In the genomic region with DNA sequence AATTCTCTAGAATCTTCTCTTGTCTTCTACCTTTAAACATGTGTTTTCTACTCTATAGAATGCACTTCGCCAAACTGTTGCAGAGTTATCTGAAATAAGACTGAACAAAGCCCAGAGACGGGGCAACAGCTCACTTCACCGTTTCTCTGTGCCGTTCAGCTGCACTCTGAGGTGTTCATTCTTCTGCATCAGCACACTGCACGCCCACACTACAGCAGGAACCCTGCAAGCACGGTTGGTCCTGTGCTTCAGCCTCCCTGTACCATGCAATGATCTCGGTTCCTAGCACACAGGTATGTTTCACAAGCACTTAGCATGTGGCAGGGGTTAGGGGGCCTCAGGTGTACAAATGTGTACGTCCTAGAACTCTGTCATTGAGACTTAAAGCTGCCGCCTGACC, we compare ENCODE assay signal across 14 mouse cellular contexts. TPM values are rescaled to one million over a fixed set of nuclear protein-coding genes. Genes with fewer than 3 reads are reported as not detected.
DNase-seq lines count a peak whose midpoint lies in the region; ATAC-seq lines count a peak whose summit lies in the region.
"Had no signal": no experiment of that assay in that cellular context is flagged by ENCODE, and none has a peak within 500 bp of the region (broad histone marks: within the 10 kb centered on the region; RNA-seq: fewer than 3 reads in every experiment).

No protein-coding gene starts in this region.

- peak overlapping the region; percentile 61 for H3K27ac ChIP-seq in kidney, embryonic 16.5 days (ENCODE audit: low read length)
- H3K27ac ChIP-seq: forebrain, embryonic 12.5 days; hindbrain, embryonic 14.5 days; limb, embryonic 10.5 days had no signal

- peaks cover 16% of the 10 kb centered on the region; the same call in 1 of the 2 replicates for H3K4me1 ChIP-seq in kidney, embryonic 16.5 days (ENCODE audit: insufficient read depth, low read length)
- H3K4me1 ChIP-seq: limb, embryonic 10.5 days had no signal

- 0 out of 2 replicates have a peak overlapping the region, but pooled peaks have one; percentile 19 for H3K4me2 ChIP-seq in kidney, embryonic 16.5 days (replicated peaks; ENCODE audit: low read depth, low read length)
- H3K4me2 ChIP-seq: forebrain, embryonic 12.5 days; hindbrain, embryonic 14.5 days had no signal

- H3K36me3 ChIP-seq in kidney, embryonic 16.5 days (ENCODE audit: insufficient read depth, low read length), result no peaks in the 10 kb centered on the region
- H3K36me3 ChIP-seq: forebrain, embryonic 12.5 days; limb, embryonic 10.5 days had no signal

- no peak overlapping the region for H3K4me3 ChIP-seq in kidney, embryonic 16.5 days (ENCODE audit: low read length)
- H3K4me3 ChIP-seq: forebrain, embryonic 12.5 days; limb, embryonic 10.5 days had no signal

- WGBS in kidney, embryonic 16.5 days, result 48% methylated on average over 9 of the region's 9 CpGs

- ATAC-seq in kidney, embryonic 16.5 days (ENCODE audit: low FRiP score, low TSS enrichment), result peak; percentile 50
- ATAC-seq in megakaryocyte, adult 5-6 weeks (ENCODE audit: poor library complexity, severe bottlenecking), result peak; percentile 36; the same call in 1 of the 2 replicates

- no peaks in the 10 kb centered on the region for H3K27me3 ChIP-seq in kidney, embryonic 16.5 days (ENCODE audit: insufficient read depth, low read length)
- H3K27me3 ChIP-seq: forebrain, embryonic 12.5 days had no signal

- DNase-seq in kidney, adult 18-20 months, result no peak
- DNase-seq in CD4-positive helper T cell, adult 2 months (ENCODE audit: low read depth, low spot score), result peak; percentile 45
- peak; percentile 53 for DNase-seq in CD4-positive, CD25-positive, alpha-beta regulatory T cell, adult 2 months (ENCODE audit: low read depth, low spot score)
- DNase-seq in natural killer cell, adult 2 months (ENCODE audit: low spot score in 2 of 2), result no peak
- DNase-seq in adipocyte (ENCODE audit: low spot score), result no peak
- DNase-seq: embryo, embryonic 11 days; gastrocnemius, postnatal 25 days; layer of hippocampus, adult 9-11 months; thymus, postnatal 36 days had no signal

- no peak overlapping the region; the same call in 1 of the 2 replicates for H3K9ac ChIP-seq in kidney, embryonic 16.5 days (replicated peaks; ENCODE audit: low read length)
- H3K9ac ChIP-seq: forebrain, embryonic 12.5 days; hindbrain, embryonic 14.5 days had no signal

- no peaks in the 10 kb centered on the region; the same call in 1 of the 2 replicates for H3K9me3 ChIP-seq in kidney, embryonic 16.5 days (ENCODE audit: low read length)
- H3K9me3 ChIP-seq: limb, embryonic 10.5 days had no signal

RNA-seq across cellular contexts. Expression of a gene that starts 32.9 kb away (rescaled TPM):
- 4.0 and 4.9 TPM in 2 replicates for polyA plus RNA-seq in kidney, embryonic 16.5 days (2015; fragmentation: Nextera tagmentation; extraction: Ambion mirVana)
- total RNA-seq in megakaryocyte, adult 5-6 weeks (2015), result 17.0 and 17.1 TPM in 2 replicates
- 16.4 and 20.5 TPM in 2 replicates for total RNA-seq in megakaryocyte, adult 5-6 weeks (2017)

Comparison
In these comparisons a context has a peak if more than half of its experiments do, and no peak if none do; other contexts are left out.
1. DNase-seq: peak in CD4-positive helper T cell, adult 2 months (single experiment) and CD4-positive, CD25-positive, alpha-beta regulatory T cell, adult 2 months (single experiment); none in kidney, adult 18-20 months (single experiment), natural killer cell, adult 2 months (0 of 2) and adipocyte (single experiment).